ENCODE assay signal across 10 mouse cellular contexts in genomic region chr7:31114646-31115045, GRCm38 (mm10). TPM values are rescaled to one million over a fixed set of nuclear protein-coding genes. Genes with fewer than 3 reads are reported as not detected.
DNase-seq lines count a peak whose midpoint lies in the region; ATAC-seq and TF ChIP-seq lines count a peak whose summit lies in the region.
"Had no signal": no experiment of that assay in that cellular context is flagged by ENCODE, and none has a peak within 500 bp of the region (broad histone marks: within the 10 kb centered on the region; RNA-seq: fewer than 3 reads in every experiment).

No protein-coding gene starts in this region.

- ATAC-seq in hindbrain, postnatal 0 days = no peak
- no peak for ATAC-seq in hindbrain, embryonic 12.5 days (ENCODE audit: low FRiP score)
- peak; percentile 38; the same call in 1 of the 2 replicates for ATAC-seq in intestine, embryonic 14.5 days (replicated peaks; ENCODE audit: low FRiP score, low TSS enrichment, low read depth)

- H3K27me3 ChIP-seq in hindbrain, postnatal 0 days (ENCODE audit: insufficient read depth, low read length) = no peaks in the 10 kb centered on the region
- peaks cover 7% of the 10 kb centered on the region; the same call in 1 of the 2 replicates for H3K27me3 ChIP-seq in hindbrain, embryonic 12.5 days
- H3K27me3 ChIP-seq in intestine, embryonic 14.5 days (replicated peaks; ENCODE audit: control insufficient read depth, insufficient read depth, low read length) = no peaks in the 10 kb centered on the region

- 0 out of 2 replicates have a peak, but pooled peaks have one; percentile 23 for TF ChIP-seq CTCF in hindbrain, postnatal 0 days (IDR thresholded peaks at IDR 0.05; ENCODE audit: low read depth)

- H3K4me2 ChIP-seq in hindbrain, postnatal 0 days (ENCODE audit: low read depth, low read length) = no peak overlapping the region
- no peak overlapping the region for H3K4me2 ChIP-seq in hindbrain, embryonic 12.5 days (replicated peaks)
- peak overlapping the region; percentile 41 for H3K4me2 ChIP-seq in intestine, embryonic 14.5 days (ENCODE audit: low read length)

- no peaks in the 10 kb centered on the region for H3K36me3 ChIP-seq in hindbrain, postnatal 0 days (ENCODE audit: insufficient read depth, low read length)
- no peaks in the 10 kb centered on the region for H3K36me3 ChIP-seq in hindbrain, embryonic 12.5 days
- no peaks in the 10 kb centered on the region for H3K36me3 ChIP-seq in intestine, embryonic 14.5 days (ENCODE audit: control insufficient read depth, insufficient read depth, low read length)

- H3K9me3 ChIP-seq in hindbrain, postnatal 0 days (ENCODE audit: low read length) = no peaks in the 10 kb centered on the region
- H3K9me3 ChIP-seq in hindbrain, embryonic 12.5 days (replicated peaks) = no peaks in the 10 kb centered on the region
- H3K9me3 ChIP-seq in intestine, embryonic 14.5 days (ENCODE audit: control insufficient read depth, low read length) = no peaks in the 10 kb centered on the region

- H3K4me3 ChIP-seq in hindbrain, postnatal 0 days (ENCODE audit: low read length) = no peak overlapping the region
- H3K4me3 ChIP-seq in hindbrain, embryonic 12.5 days = no peak overlapping the region
- peak overlapping the region; percentile 16; the same call in 1 of the 2 replicates for H3K4me3 ChIP-seq in intestine, embryonic 14.5 days (ENCODE audit: low read depth, low read length)

- intact Hi-C loops in gastrocnemius, postnatal 14 days (cut with DNase I; ENCODE audit: low total_unique reads) = no loop called here

- no peaks in the 10 kb centered on the region for H3K4me1 ChIP-seq in hindbrain, postnatal 0 days (ENCODE audit: insufficient read depth, low read length)
- H3K4me1 ChIP-seq in hindbrain, embryonic 12.5 days = peaks cover 11% of the 10 kb centered on the region
- peaks cover 15% of the 10 kb centered on the region for H3K4me1 ChIP-seq in intestine, embryonic 14.5 days (replicated peaks; ENCODE audit: control insufficient read depth, insufficient read depth, low read length)

- DNase-seq in hindbrain, postnatal 0 days (ENCODE audit: low spot score) = no peak
- DNase-seq in intestine, embryonic 14.5 days (ENCODE audit: low spot score) = peak; percentile 61
- peak; percentile 73 for DNase-seq in kidney, postnatal 14 days
- peak; percentile 37 for DNase-seq in lung, postnatal 36 days
- DNase-seq in natural killer cell, adult 2 months (ENCODE audit: low spot score in 2 of 2) = no peak
- DNase-seq in gastrocnemius, postnatal 14 days = no peak
- DNase-seq in layer of hippocampus, adult 9-11 months = no peak
- DNase-seq: heart, postnatal 14 days; left cerebral cortex, postnatal 4 days had no signal

- H3K27ac ChIP-seq in hindbrain, postnatal 0 days = no peak overlapping the region
- no peak overlapping the region for H3K27ac ChIP-seq in hindbrain, embryonic 12.5 days
- 0 out of 2 replicates have a peak overlapping the region, but pooled peaks have one; percentile 33 for H3K27ac ChIP-seq in intestine, embryonic 14.5 days (ENCODE audit: low read depth)

- 54% methylated on average over 10 of the region's 10 CpGs for WGBS in hindbrain, postnatal 0 days
- 45% methylated on average over 10 of the region's 10 CpGs for WGBS in hindbrain, embryonic 12.5 days
- 48% methylated on average over 10 of the region's 10 CpGs for WGBS in intestine, embryonic 14.5 days

- no peak overlapping the region for H3K9ac ChIP-seq in hindbrain, postnatal 0 days (replicated peaks; ENCODE audit: low read length)
- H3K9ac ChIP-seq in hindbrain, embryonic 12.5 days = no peak overlapping the region
- peak overlapping the region; percentile 27; the same call in 1 of the 2 replicates for H3K9ac ChIP-seq in intestine, embryonic 14.5 days (ENCODE audit: low read length)

RNA-seq across cellular contexts. Expression of gene Hpn, which starts 0.4 kb away (rescaled TPM):
- not detected in 2 replicates for total RNA-seq in hindbrain, postnatal 0 days (2014; rRNA removed)
- 0.88 and 1.3 TPM in 2 replicates for polyA plus RNA-seq in hindbrain, postnatal 0 days (2015; fragmentation: Nextera tagmentation; extraction: Ambion mirVana)
- polyA plus RNA-seq in hindbrain, embryonic 12.5 days (2016; fragmentation: Nextera tagmentation; extraction: Ambion mirVana) = 2.3 and 2.7 TPM in 2 replicates
- 23.5 and 29.0 TPM in 2 replicates for polyA plus RNA-seq in intestine, embryonic 14.5 days (2014; fragmentation: Nextera tagmentation; extraction: Ambion mirVana)
- 1 to 10 TPM; 7.6 to 9.6 TPM for total RNA-seq in gastrocnemius, postnatal 14 days (2021)

RNA-seq across cellular contexts. Expression of gene Scn1b, which starts 12.2 kb away (rescaled TPM):
- 65.7 and 69.5 TPM in 2 replicates for total RNA-seq in hindbrain, postnatal 0 days (2014; rRNA removed)
- polyA plus RNA-seq in hindbrain, postnatal 0 days (2015; fragmentation: Nextera tagmentation; extraction: Ambion mirVana) = 44.3 and 46.0 TPM in 2 replicates
- polyA plus RNA-seq in hindbrain, embryonic 12.5 days (2016; fragmentation: Nextera tagmentation; extraction: Ambion mirVana) = 2.7 and 3.8 TPM in 2 replicates
- 0.99 and 2.4 TPM in 2 replicates for polyA plus RNA-seq in intestine, embryonic 14.5 days (2014; fragmentation: Nextera tagmentation; extraction: Ambion mirVana)
- 100 to 1,000 TPM; 443 to 446 TPM for total RNA-seq in gastrocnemius, postnatal 14 days (2021)

RNA-seq across cellular contexts. Expression of gene Fxyd3, which starts 38.1 kb away (rescaled TPM):
- total RNA-seq in hindbrain, postnatal 0 days (2014; rRNA removed) = not detected in 2 replicates
- polyA plus RNA-seq in hindbrain, postnatal 0 days (2015; fragmentation: Nextera tagmentation; extraction: Ambion mirVana) = 1.2 and 1.5 TPM in 2 replicates
- 5.5 and 12.3 TPM in 2 replicates for polyA plus RNA-seq in hindbrain, embryonic 12.5 days (2016; fragmentation: Nextera tagmentation; extraction: Ambion mirVana)
- polyA plus RNA-seq in intestine, embryonic 14.5 days (2014; fragmentation: Nextera tagmentation; extraction: Ambion mirVana) = 70.2 and 71.5 TPM in 2 replicates
- 1 to 10 TPM; 1.9 to 3.3 TPM for total RNA-seq in gastrocnemius, postnatal 14 days (2021)
- total RNA-seq: left cerebral cortex, postnatal 4 days had no signal

RNA-seq across cellular contexts. Expression of gene Gramd1a, which starts 41.0 kb away (rescaled TPM):
- total RNA-seq in hindbrain, postnatal 0 days (2014; rRNA removed) = 256 and 258 TPM in 2 replicates
- 137 and 143 TPM in 2 replicates for polyA plus RNA-seq in hindbrain, postnatal 0 days (2015; fragmentation: Nextera tagmentation; extraction: Ambion mirVana)
- polyA plus RNA-seq in hindbrain, embryonic 12.5 days (2016; fragmentation: Nextera tagmentation; extraction: Ambion mirVana) = 185 and 202 TPM in 2 replicates
- polyA plus RNA-seq in intestine, embryonic 14.5 days (2014; fragmentation: Nextera tagmentation; extraction: Ambion mirVana) = 54.2 and 66.2 TPM in 2 replicates
- 10 to 100 TPM; 23.9 to 36.8 TPM for total RNA-seq in gastrocnemius, postnatal 14 days (2021)

RNA-seq across cellular contexts. Expression of gene Lgi4, which starts 55.5 kb away (rescaled TPM):
- 1.9 and 5.9 TPM in 2 replicates for total RNA-seq in hindbrain, postnatal 0 days (2014; rRNA removed)
- 1.2 and 1.3 TPM in 2 replicates for polyA plus RNA-seq in hindbrain, postnatal 0 days (2015; fragmentation: Nextera tagmentation; extraction: Ambion mirVana)
- polyA plus RNA-seq in hindbrain, embryonic 12.5 days (2016; fragmentation: Nextera tagmentation; extraction: Ambion mirVana) = 2.1 TPM in 2 replicates
- polyA plus RNA-seq in intestine, embryonic 14.5 days (2014; fragmentation: Nextera tagmentation; extraction: Ambion mirVana) = 1.2 and 2.4 TPM in 2 replicates
- total RNA-seq in gastrocnemius, postnatal 14 days (2021) = 1 to 10 TPM; 6.2 to 8.7 TPM

Comparison
In these comparisons a context has a peak if more than half of its experiments do, and no peak if none do; other contexts are left out.
1. DNase-seq: peak in intestine, embryonic 14.5 days (single experiment), kidney, postnatal 14 days (single experiment) and lung, postnatal 36 days (single experiment); none in hindbrain, postnatal 0 days (single experiment), natural killer cell, adult 2 months (0 of 2), gastrocnemius, postnatal 14 days (single experiment) and layer of hippocampus, adult 9-11 months (single experiment).